ENCODE assay signal across 17 mouse cellular contexts in genomic region chr1:43464976-43465375, GRCm38 (mm10). TPM values are rescaled to one million over a fixed set of nuclear protein-coding genes. Genes with fewer than 3 reads are reported as not detected.
DNase-seq lines count a peak whose midpoint lies in the region; ATAC-seq and TF ChIP-seq lines count a peak whose summit lies in the region.
"Had no signal": no experiment of that assay in that cellular context is flagged by ENCODE, and none has a peak within 500 bp of the region (broad histone marks: within the 10 kb centered on the region; RNA-seq: fewer than 3 reads in every experiment).

No protein-coding gene starts in this region.

- no peak overlapping the region for H3K4me3 ChIP-seq in layer of hippocampus, adult 2 months
- no peak overlapping the region for H3K4me3 ChIP-seq in bone marrow macrophage, adult 2 months (ENCODE audit: insufficient read depth, low read length)
- H3K4me3 ChIP-seq in hindbrain, embryonic 14.5 days (replicated peaks; ENCODE audit: low read length), result no peak overlapping the region
- H3K4me3 ChIP-seq: embryonic facial prominence, embryonic 15.5 days; forebrain, embryonic 12.5 days; limb, embryonic 10.5 days; midbrain, embryonic 13.5 days; neural tube, embryonic 13.5 days had no signal

- H3K4me1 ChIP-seq in bone marrow macrophage, adult 2 months (ENCODE audit: control insufficient read depth, insufficient read depth, low read length), result peaks cover 63% of the 10 kb centered on the region
- peaks cover 13% of the 10 kb centered on the region; the same call in 1 of the 2 replicates for H3K4me1 ChIP-seq in hindbrain, embryonic 14.5 days (replicated peaks; ENCODE audit: control insufficient read depth, insufficient read depth, low read length)

- no peak for TF ChIP-seq POLR2A in bone marrow macrophage, adult 2 months (IDR thresholded peaks at IDR 0.05; ENCODE audit: borderline replicate concordance, low read depth, low read length)

- no peaks in the 10 kb centered on the region for H3K9me3 ChIP-seq in hindbrain, embryonic 14.5 days (ENCODE audit: control insufficient read depth, low read length)
- H3K9me3 ChIP-seq: embryonic facial prominence, embryonic 15.5 days; forebrain, embryonic 12.5 days; limb, embryonic 10.5 days; midbrain, embryonic 13.5 days; neural tube, embryonic 13.5 days had no signal

- no peaks in the 10 kb centered on the region for H3K27me3 ChIP-seq in hindbrain, embryonic 14.5 days (ENCODE audit: control insufficient read depth, insufficient read depth, low read length)
- H3K27me3 ChIP-seq: embryonic facial prominence, embryonic 15.5 days; forebrain, embryonic 12.5 days; midbrain, embryonic 13.5 days; neural tube, embryonic 13.5 days had no signal

- no peak overlapping the region for H3K4me2 ChIP-seq in hindbrain, embryonic 14.5 days (replicated peaks)
- H3K4me2 ChIP-seq: embryonic facial prominence, embryonic 15.5 days; forebrain, embryonic 12.5 days; midbrain, embryonic 13.5 days; neural tube, embryonic 13.5 days had no signal

- H3K9ac ChIP-seq in hindbrain, embryonic 14.5 days, result no peak overlapping the region
- H3K9ac ChIP-seq: embryonic facial prominence, embryonic 15.5 days; forebrain, embryonic 12.5 days; midbrain, embryonic 13.5 days; neural tube, embryonic 13.5 days had no signal

- peak; percentile 52 for ATAC-seq in monocyte, adult 5-6 weeks (replicated peaks; ENCODE audit: insufficient number of reproducible peaks, low FRiP score, low TSS enrichment, poor library complexity, severe bottlenecking)
- ATAC-seq in hindbrain, embryonic 14.5 days (ENCODE audit: low FRiP score), result no peak
- ATAC-seq: midbrain, embryonic 13.5 days had no signal

- H3K27ac ChIP-seq in layer of hippocampus, adult 2 months, result peak overlapping the region; percentile 75; the same call in 1 of the 2 replicates
- H3K27ac ChIP-seq in bone marrow macrophage, adult 2 months (ENCODE audit: insufficient read depth, low read depth, low read length), result peak overlapping the region; percentile 79
- no peak overlapping the region for H3K27ac ChIP-seq in hindbrain, embryonic 14.5 days
- H3K27ac ChIP-seq: forebrain, embryonic 12.5 days; limb, embryonic 10.5 days; midbrain, embryonic 13.5 days; neural tube, embryonic 13.5 days had no signal

- H3K36me3 ChIP-seq in hindbrain, embryonic 14.5 days (replicated peaks; ENCODE audit: control insufficient read depth, insufficient read depth), result no peaks in the 10 kb centered on the region
- H3K36me3 ChIP-seq: embryonic facial prominence, embryonic 15.5 days; midbrain, embryonic 13.5 days; neural tube, embryonic 13.5 days had no signal

- TF ChIP-seq CTCF in layer of hippocampus, adult 2 months (conservative IDR thresholded peaks at IDR 0.05), result no peak
- TF ChIP-seq CTCF in bone marrow macrophage, adult 2 months (IDR thresholded peaks at IDR 0.05; ENCODE audit: low read depth, low read length), result no peak

- no peak for DNase-seq in layer of hippocampus, adult 2 months (ENCODE audit: low spot score in 2 of 2)
- DNase-seq in layer of hippocampus, adult 18-20 months (ENCODE audit: low spot score in 2 of 2), result no peak
- DNase-seq in 416B (ENCODE audit: low read depth) (peak; percentile 66), MN1 (ENCODE audit: low spot score) (no peak)
- DNase-seq in hindbrain, embryonic 14.5 days (ENCODE audit: low spot score), result no peak
- DNase-seq in right cerebral cortex, postnatal 25 days, result no peak
- DNase-seq: heart, adult 11 months; kidney, postnatal 14 days; lung, adult 2 months; retina, postnatal 1 day had no signal

RNA-seq across cellular contexts. Expression of gene Nck2, which starts 20.6 kb away (rescaled TPM):
- total RNA-seq in layer of hippocampus, adult 2 months (2021), result 10 to 100 TPM; 55.6 to 56.3 TPM
- 10 to 100 TPM; 48.9 to 54.9 TPM for total RNA-seq in layer of hippocampus, adult 18-20 months (2021)
- polyA plus RNA-seq in bone marrow macrophage, adult 2 months (2012; ENCODE audit: insufficient read depth, insufficient read length, missing spikeins), result 11.2 TPM in 2 replicates
- total RNA-seq in monocyte, adult 5-6 weeks (2017), result 19.9 to 46.8 TPM (median 23.3 TPM) in 3 replicates
- 37.9 and 40.4 TPM in 2 replicates for polyA plus RNA-seq in hindbrain, embryonic 14.5 days (2014; fragmentation: Nextera tagmentation; extraction: Ambion mirVana)
